Mouse (Mus musculus): Measurements from ENCODE around the gene Gper1.

GRCm38 (mm10) chr5:139389676-139390061 lies 33.3 kb upstream of the Gper1 start:
- TF ChIP-seq CTCF (IDR thresholded peaks at IDR 0.05; ENCODE audit: extremely low read depth, insufficient read depth, insufficient read length, insufficient replicate concordance) (no peak), POLR2A (IDR thresholded peaks at IDR 0.05; ENCODE audit: low read depth, low read length) (no peak)
